Mouse (Mus musculus) intestine, postnatal 0 days (tissue): Measurements from ENCODE around the gene Atxn7. TPM values are rescaled to one million over a fixed set of nuclear protein-coding genes. Genes with fewer than 3 reads are reported as not detected.

Experiments
- ATAC-seq: fragments of 200-750 bp; cut with Nextera tagmentation; 2 replicates; pipeline ENCODE4 v1.8.0; 2017; ENCODE audit warnings: mild to moderate bottlenecking, moderate TSS enrichment, moderate library complexity
- H3K27ac ChIP-seq: fragments of 300-500 bp; sonication (generic); 2 replicates; pipeline ENCODE4 v1.5.1; 2014; ENCODE audit warnings: mild to moderate bottlenecking, low read depth, low read length, moderate library complexity
- H3K27me3 ChIP-seq: fragments of 300-500 bp; sonication (generic); replicated peaks from 2 replicates; pipeline ENCODE4 v1.6.1; 2014; ENCODE audit warnings: low read length, mixed read lengths; ENCODE audit not compliant: control insufficient read depth, insufficient read depth
- H3K36me3 ChIP-seq: fragments of 300-500 bp; sonication (generic); 2 replicates; pipeline ENCODE4 v1.6.1; 2014; ENCODE audit warnings: mild to moderate bottlenecking, moderate library complexity; ENCODE audit not compliant: control insufficient read depth, insufficient read depth
- H3K4me1 ChIP-seq: fragments of 300-500 bp; sonication (generic); replicated peaks from 2 replicates; pipeline ENCODE4 v1.6.1; 2014; ENCODE audit warnings: antibody characterized with exemption, low read length, mixed read lengths; ENCODE audit not compliant: control insufficient read depth, insufficient read depth
- H3K4me2 ChIP-seq: fragments of 300-500 bp; sonication (generic); replicated peaks from 2 replicates; pipeline ENCODE4 v1.6.1; 2014; ENCODE audit warnings: low read depth, mild to moderate bottlenecking, moderate library complexity
- H3K4me3 ChIP-seq: fragments of 300-500 bp; sonication (generic); 2 replicates; pipeline ENCODE4 v1.5.1; 2014; ENCODE audit warnings: low read depth, low read length
- H3K9ac ChIP-seq: fragments of 300-500 bp; sonication (generic); 2 replicates; pipeline ENCODE4 v1.6.1; 2014; ENCODE audit warnings: mild to moderate bottlenecking, low read depth, low read length
- H3K9me3 ChIP-seq: fragments of 300-500 bp; sonication (generic); 2 replicates; pipeline ENCODE4 v1.6.1; 2016; ENCODE audit warnings: mixed run types; ENCODE audit not compliant: control insufficient read depth
- CTCF ChIP-seq: sonication (generic); IDR thresholded peaks from 2 replicates; pipeline ENCODE4 v1.5.1; 2016; ENCODE audit warnings: low read depth, mild to moderate bottlenecking, control low read depth, antibody characterized with exemption, moderate library complexity
- WGBS: fragments of 180-500 bp; shearing (Covaris S2); extraction: QIAGEN DNeasy Blood & Tissue Kit; methylation state at CpG from one replicate; pipeline ENCODE4 v1.1.7; 2014; 5-methylcytosine and 5-hydroxymethylcytosine counted together
- polyA plus RNA-seq: library from polyadenylated mRNA; unstranded; fragments of >200 nt; fragmentation: Nextera tagmentation; extraction: Ambion mirVana; gene quantifications from 2 replicates; pipeline ENCODE4 v1.2.1, GENCODE M21; 2015

Gene Atxn7
- polyA plus RNA-seq, 1 experiment from 2014 or later: 3.8 TPM

GRCm38 (mm10) chr14:14014636-14015375 lies 53.6 kb downstream of the Atxn7 start:
- Histone ChIP-seq H3K4me1 (no peaks in the 10 kb centered on the region), H3K9ac (no peak overlapping the region), H3K9me3 (no peaks in the 10 kb centered on the region), H3K4me3 (no peak overlapping the region), H3K36me3 (peaks cover 11% of the 10 kb centered on the region; the same call in 1 of the 2 replicates), H3K27me3 (no peaks in the 10 kb centered on the region), H3K27ac (no peak overlapping the region), H3K4me2 (no peak overlapping the region)
- TF ChIP-seq CTCF: no peak
- no peak for ATAC-seq
- WGBS: 72% methylated on average over 6 of the region's 6 CpGs

DNA sequence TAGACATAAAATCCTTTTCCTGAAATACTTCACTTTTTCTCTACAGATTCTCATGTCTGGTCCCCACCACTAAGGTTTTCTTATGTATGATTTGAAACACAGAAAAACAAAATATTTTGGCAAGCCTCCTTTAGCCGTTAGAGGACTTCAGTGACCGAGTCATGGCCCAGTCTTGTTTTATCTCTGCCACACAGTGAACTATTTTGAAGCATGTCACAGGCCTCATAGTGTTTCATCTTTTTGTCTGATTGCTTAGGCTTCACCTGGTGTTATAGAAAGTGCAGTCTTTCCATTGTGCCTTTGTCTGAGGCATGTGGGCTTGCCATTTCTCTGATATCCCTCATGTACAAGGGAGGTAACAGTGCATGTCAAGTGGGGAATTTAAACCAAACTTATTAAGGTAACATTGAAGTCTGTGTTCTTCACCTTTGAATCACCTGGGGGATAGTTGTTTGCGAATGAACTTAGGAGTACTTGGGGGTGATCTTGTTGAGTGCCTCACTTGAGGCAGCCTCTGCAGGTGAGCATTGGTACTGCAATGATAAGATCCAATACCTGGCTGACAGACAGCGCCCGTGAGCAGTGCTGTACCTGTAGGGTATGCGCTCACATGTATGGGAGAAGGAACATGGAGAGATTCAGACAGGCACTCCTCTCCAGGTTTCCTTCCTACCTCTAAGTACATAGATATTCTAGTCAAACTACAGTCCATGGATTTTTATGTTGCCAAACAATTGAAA lies 58.1 kb downstream of the Atxn7 start:
- no peak overlapping the region for H3K27ac ChIP-seq
- ATAC-seq: no peak
- peaks cover 20% of the 10 kb centered on the region for H3K36me3 ChIP-seq
- no peaks in the 10 kb centered on the region for H3K9me3 ChIP-seq
- H3K27me3 ChIP-seq: no peaks in the 10 kb centered on the region
- TF ChIP-seq CTCF: peak; percentile 71
- no peak overlapping the region for H3K9ac ChIP-seq
- H3K4me1 ChIP-seq: no peaks in the 10 kb centered on the region
- WGBS: 72% methylated on average over 6 of the region's 6 CpGs
- H3K4me3 ChIP-seq: no peak overlapping the region
- H3K4me2 ChIP-seq: no peak overlapping the region

- H3K9me3 ChIP-seq: no peaks in the 10 kb centered on the region
- H3K4me2 ChIP-seq: no peak overlapping the region
- 94% methylated on average over 6 of the region's 6 CpGs for WGBS
- no peak for ATAC-seq
- H3K4me3 ChIP-seq: no peak overlapping the region
- no peak overlapping the region for H3K27ac ChIP-seq
- H3K27me3 ChIP-seq: no peaks in the 10 kb centered on the region
- H3K36me3 ChIP-seq: peaks cover 14% of the 10 kb centered on the region
- no peak overlapping the region for H3K9ac ChIP-seq
- H3K4me1 ChIP-seq: no peaks in the 10 kb centered on the region
- TF ChIP-seq CTCF: no peak
These were observed 60.0 kb downstream of the Atxn7 start for GRCm38 (mm10) chr14:14021244-14021643.

GRCm38 (mm10) chr14:14025870-14026269 lies 64.6 kb downstream of the Atxn7 start:
- Histone ChIP-seq H3K9ac (no peak overlapping the region), H3K9me3 (no peaks in the 10 kb centered on the region), H3K4me1 (no peaks in the 10 kb centered on the region), H3K27me3 (no peaks in the 10 kb centered on the region), H3K4me2 (no peak overlapping the region), H3K4me3 (no peak overlapping the region), H3K27ac (no peak overlapping the region), H3K36me3 (peaks cover 24% of the 10 kb centered on the region)
- 87% methylated on average over 8 of the region's 8 CpGs for WGBS
- no peak for TF ChIP-seq CTCF
- ATAC-seq: no peak

DNA sequence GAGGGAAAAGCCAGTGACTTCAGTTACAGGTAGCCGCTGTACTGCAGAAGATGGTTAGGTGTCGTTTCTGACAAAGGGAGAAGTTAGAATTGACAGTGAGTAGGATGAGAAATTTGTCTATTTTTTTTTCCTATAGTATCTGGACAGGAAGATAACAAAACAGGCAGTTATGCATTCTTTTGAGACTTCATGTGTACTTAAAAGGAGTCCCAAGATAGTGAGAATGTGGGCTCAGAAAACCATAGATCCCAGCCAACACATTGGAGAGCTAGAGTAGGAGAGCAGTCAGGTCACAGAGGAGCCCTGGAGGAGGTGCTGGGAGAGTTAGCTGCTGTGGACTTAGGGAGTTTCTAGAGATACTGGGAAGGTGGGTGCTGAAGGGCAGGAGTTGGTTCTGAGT lies 69.4 kb downstream of the Atxn7 start:
- Histone ChIP-seq H3K27ac (no peak overlapping the region), H3K36me3 (peaks cover 27% of the 10 kb centered on the region), H3K9ac (no peak overlapping the region), H3K4me2 (no peak overlapping the region), H3K9me3 (no peaks in the 10 kb centered on the region), H3K4me1 (no peaks in the 10 kb centered on the region), H3K4me3 (no peak overlapping the region), H3K27me3 (no peaks in the 10 kb centered on the region)
- TF ChIP-seq CTCF: no peak
- ATAC-seq: no peak
- WGBS: 95% methylated on average over 2 of the region's 2 CpGs

- Histone ChIP-seq H3K9me3 (no peaks in the 10 kb centered on the region), H3K4me3 (no peak overlapping the region), H3K36me3 (peaks cover 20% of the 10 kb centered on the region), H3K27me3 (no peaks in the 10 kb centered on the region), H3K4me2 (no peak overlapping the region), H3K9ac (no peak overlapping the region), H3K27ac (no peak overlapping the region), H3K4me1 (no peaks in the 10 kb centered on the region)
- TF ChIP-seq CTCF: no peak
- WGBS: 82% methylated on average over 1 of the region's 1 CpGs
- no peak for ATAC-seq
These were observed 71.6 kb downstream of the Atxn7 start for GRCm38 (mm10) chr14:14032842-14033241.
